Mouse (Mus musculus): ENCODE results near the gene Shisal2a. TPM values are rescaled to one million over a fixed set of nuclear protein-coding genes. Genes with fewer than 3 reads are reported as not detected.

The Shisal2a gene
- polyA plus RNA-seq, 1 experiment from 2014 or later, result 5.6 TPM

DNA sequence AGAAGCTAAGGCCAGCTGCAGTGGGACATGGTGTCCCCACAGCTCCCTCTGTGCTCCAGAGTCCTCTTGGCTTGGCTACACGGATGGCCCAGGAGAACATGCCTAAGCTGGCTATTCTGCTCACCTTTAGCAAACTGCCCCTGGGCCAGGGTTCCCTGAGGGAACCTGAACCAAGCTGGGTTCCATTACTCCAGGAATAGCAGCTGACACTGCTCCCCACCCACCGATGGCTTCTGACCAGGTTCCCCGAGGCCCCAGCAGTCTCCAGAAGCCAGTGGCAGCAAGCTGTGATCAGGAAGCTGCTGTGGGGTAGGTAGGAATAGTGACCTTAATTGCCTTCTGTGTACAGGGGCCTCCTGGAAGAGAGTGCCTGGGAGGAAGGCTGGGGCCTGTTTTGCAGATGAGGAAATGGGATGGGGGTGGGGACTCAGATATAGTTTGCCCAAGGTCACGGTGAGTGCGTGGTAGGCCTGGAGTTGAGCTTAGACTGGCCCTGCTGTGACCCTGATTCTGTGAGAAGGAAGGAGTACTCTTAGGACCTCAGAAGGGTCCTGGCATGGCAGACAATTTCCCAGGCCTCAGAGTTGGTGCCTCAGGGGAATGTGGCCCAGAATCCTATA lies 34.8 kb downstream of the Shisal2a start:
- Histone ChIP-seq H3K36me3 (replicated peaks) (no peaks in the 10 kb centered on the region), H3K4me3 (no peak overlapping the region), H3K9me3 (no peaks in the 10 kb centered on the region), H3K27ac (replicated peaks) (peak overlapping the region; percentile 88), H3K27me3 (replicated peaks; ENCODE audit: low read depth, poor library complexity, severe bottlenecking) (no peaks in the 10 kb centered on the region), H3K4me1 (peaks cover 73% of the 10 kb centered on the region)
- WGBS, result 30% methylated on average over 5 of the region's 5 CpGs
- DNase-seq (ENCODE audit: low spot score), result peak; percentile 68

DNA sequence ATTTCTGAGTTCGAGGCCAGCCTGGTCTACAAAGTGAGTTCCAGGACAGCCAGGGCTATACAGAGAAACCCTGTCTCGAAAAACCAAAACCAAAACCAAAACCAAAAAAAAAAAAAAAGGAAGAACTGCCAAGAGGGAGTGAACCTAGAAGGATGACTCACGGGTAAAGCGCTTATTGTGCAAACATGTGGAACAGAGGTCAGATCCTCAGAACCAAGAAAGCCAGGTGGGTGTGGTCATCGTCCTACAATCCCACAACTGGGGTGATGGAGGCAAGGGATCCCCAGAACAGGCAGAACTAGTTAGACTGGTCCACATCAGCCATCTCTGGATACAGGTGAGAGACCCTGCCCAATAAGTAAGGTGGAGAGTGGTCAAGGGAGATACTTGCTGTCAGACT lies 36.0 kb downstream of the Shisal2a start:
- DNase-seq (ENCODE audit: low spot score), result no peak
- Histone ChIP-seq H3K36me3 (replicated peaks) (no peaks in the 10 kb centered on the region), H3K4me3 (no peak overlapping the region), H3K4me1 (peaks cover 73% of the 10 kb centered on the region), H3K27ac (replicated peaks) (peak overlapping the region; percentile 88), H3K9me3 (no peaks in the 10 kb centered on the region), H3K27me3 (replicated peaks; ENCODE audit: low read depth, poor library complexity, severe bottlenecking) (no peaks in the 10 kb centered on the region)
- WGBS, result 88% methylated on average over 5 of the region's 5 CpGs

DNA sequence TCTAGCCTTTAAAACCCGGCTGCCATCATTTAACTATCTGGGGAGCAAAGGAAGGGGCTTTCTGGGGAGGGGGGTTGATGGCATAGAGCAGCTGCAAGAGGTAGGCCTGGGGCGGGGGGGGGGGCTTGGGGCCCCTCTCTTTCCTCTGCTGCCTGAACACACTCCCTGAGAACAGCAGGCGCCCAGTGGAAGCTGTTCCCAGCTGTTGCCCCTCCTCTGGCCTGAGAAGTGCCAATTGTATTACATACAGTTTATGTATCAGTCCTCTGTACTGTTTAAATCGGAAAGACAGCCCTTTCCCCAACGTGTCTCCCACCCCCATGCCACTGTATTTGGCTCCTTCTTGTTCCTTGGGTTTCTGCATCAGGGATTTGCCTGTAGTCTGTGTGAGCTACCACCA lies 37.3 kb downstream of the Shisal2a start:
- DNase-seq (ENCODE audit: low spot score), result no peak
- Histone ChIP-seq H3K4me1 (peaks cover 64% of the 10 kb centered on the region), H3K27me3 (replicated peaks; ENCODE audit: low read depth, poor library complexity, severe bottlenecking) (no peaks in the 10 kb centered on the region), H3K4me3 (no peak overlapping the region), H3K36me3 (replicated peaks) (0 out of 2 replicates have a peak, but pooled peaks cover 8% of the 10 kb centered on the region), H3K27ac (replicated peaks) (peak overlapping the region; percentile 83), H3K9me3 (no peaks in the 10 kb centered on the region)
- 35% methylated on average over 5 of the region's 5 CpGs for WGBS

DNA sequence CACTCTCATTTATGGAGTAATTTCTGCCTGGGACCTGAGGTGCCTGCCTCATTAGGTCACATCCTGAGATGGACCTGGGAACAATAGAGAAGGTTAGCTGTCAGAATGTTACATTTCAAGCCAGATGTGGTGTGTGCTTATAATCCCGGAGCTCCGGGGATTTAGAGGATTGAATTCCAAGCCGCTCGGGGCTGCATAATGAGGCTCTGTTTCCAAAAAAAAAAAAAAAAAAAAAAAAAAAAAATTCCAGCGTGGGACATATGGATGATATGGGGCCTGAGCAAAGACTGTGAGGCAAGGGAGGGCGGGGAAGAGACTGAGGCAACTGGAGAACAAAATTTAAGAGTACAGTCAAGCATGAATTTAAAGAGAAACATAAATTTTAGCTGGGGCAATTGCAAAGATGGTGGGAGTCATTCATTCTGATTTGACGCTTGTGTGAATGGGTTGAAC lies 38.5 kb downstream of the Shisal2a start:
- Histone ChIP-seq H3K4me1 (peaks cover 54% of the 10 kb centered on the region), H3K36me3 (replicated peaks) (peaks cover 18% of the 10 kb centered on the region), H3K27ac (replicated peaks) (peak overlapping the region; percentile 83), H3K9me3 (no peaks in the 10 kb centered on the region), H3K27me3 (replicated peaks; ENCODE audit: low read depth, poor library complexity, severe bottlenecking) (no peaks in the 10 kb centered on the region), H3K4me3 (no peak overlapping the region)
- 12% methylated on average over 7 of the region's 7 CpGs for WGBS
- DNase-seq (ENCODE audit: low spot score), result peak; percentile 61

DNA sequence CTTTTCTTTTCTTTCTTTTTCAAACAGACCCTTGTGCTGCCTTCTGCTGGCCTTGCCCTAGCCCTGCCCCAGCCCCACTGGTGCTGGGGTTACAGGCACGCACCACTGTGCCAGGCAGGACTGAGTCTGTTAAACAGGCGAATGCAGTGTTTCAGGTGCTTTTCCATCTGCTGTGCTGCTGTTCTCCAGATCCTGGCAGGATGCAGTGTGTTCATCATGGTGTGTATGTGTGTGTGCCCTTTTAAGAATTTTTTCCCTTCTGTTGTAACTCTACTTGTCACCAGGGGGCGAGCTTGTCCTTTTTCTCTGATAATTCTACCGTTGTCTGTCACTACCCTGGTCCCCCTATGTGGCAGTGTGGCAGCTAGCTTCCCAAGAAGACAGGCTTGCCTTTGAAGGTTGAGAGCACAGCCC lies 43.9 kb downstream of the Shisal2a start:
- H3K9me3 ChIP-seq, result no peaks in the 10 kb centered on the region
- H3K36me3 ChIP-seq (replicated peaks), result peaks cover 72% of the 10 kb centered on the region
- DNase-seq (ENCODE audit: low spot score), result peak; percentile 74
- no peak overlapping the region for H3K4me3 ChIP-seq
- peaks cover 21% of the 10 kb centered on the region for H3K4me1 ChIP-seq
- H3K27me3 ChIP-seq (replicated peaks; ENCODE audit: low read depth, poor library complexity, severe bottlenecking), result no peaks in the 10 kb centered on the region
- peak overlapping the region; percentile 16; the same call in 1 of the 2 replicates for H3K27ac ChIP-seq (replicated peaks)
- WGBS, result 15% methylated on average over 4 of the region's 4 CpGs

DNA sequence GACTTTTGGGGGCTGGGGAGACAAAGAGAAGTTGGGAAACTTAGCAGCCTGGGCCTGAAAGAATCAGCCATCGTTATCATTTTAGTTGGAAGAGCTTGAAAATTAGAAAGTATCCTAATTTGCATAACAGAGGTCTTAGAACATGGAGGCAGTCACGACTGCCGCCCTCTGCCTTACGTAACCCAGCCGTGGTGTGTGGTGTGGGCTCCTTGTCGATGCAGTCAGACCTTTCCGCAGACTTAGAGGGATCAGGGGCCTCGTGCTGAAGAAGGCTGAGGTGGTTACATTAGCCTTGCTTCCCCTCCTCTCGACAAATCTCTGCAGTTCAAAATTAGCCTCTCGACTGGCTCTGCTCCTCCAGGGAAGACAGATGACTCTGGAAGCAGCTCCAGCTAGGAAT lies 44.3 kb downstream of the Shisal2a start:
- WGBS, result 70% methylated on average over 10 of the region's 10 CpGs
- Histone ChIP-seq H3K27me3 (replicated peaks; ENCODE audit: low read depth, poor library complexity, severe bottlenecking) (no peaks in the 10 kb centered on the region), H3K4me3 (no peak overlapping the region), H3K27ac (replicated peaks) (peak overlapping the region; percentile 16; the same call in 1 of the 2 replicates), H3K9me3 (no peaks in the 10 kb centered on the region), H3K4me1 (peaks cover 16% of the 10 kb centered on the region), H3K36me3 (replicated peaks) (peaks cover 77% of the 10 kb centered on the region)
- DNase-seq (ENCODE audit: low spot score), result no peak

DNA sequence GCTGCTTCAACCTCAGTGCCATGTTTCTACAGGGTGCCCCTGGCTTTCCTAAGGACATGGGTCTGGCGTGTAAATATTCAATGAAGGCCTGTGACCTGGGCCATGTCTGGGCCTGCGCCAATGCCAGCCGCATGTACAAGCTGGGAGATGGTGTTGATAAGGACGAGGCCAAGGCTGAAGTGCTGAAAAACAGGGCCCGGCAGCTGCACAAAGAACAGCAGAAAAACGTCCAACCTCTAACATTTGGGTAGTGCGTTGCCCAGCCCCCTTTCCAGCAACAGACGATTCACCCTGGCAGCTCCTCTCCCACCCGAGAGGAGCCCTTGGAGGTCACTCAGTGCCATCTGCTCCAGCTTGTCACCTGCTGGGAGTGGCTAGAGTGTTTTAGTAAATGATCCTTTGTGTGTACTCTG lies 44.8 kb downstream of the Shisal2a start:
- Histone ChIP-seq H3K4me1 (peaks cover 16% of the 10 kb centered on the region), H3K27me3 (replicated peaks; ENCODE audit: low read depth, poor library complexity, severe bottlenecking) (no peaks in the 10 kb centered on the region), H3K36me3 (replicated peaks) (peaks cover 82% of the 10 kb centered on the region), H3K4me3 (no peak overlapping the region), H3K9me3 (no peaks in the 10 kb centered on the region), H3K27ac (replicated peaks) (peak overlapping the region; percentile 20; the same call in 1 of the 2 replicates)
- DNase-seq (ENCODE audit: low spot score), result no peak
- WGBS, result 75% methylated on average over 9 of the region's 9 CpGs

DNA sequence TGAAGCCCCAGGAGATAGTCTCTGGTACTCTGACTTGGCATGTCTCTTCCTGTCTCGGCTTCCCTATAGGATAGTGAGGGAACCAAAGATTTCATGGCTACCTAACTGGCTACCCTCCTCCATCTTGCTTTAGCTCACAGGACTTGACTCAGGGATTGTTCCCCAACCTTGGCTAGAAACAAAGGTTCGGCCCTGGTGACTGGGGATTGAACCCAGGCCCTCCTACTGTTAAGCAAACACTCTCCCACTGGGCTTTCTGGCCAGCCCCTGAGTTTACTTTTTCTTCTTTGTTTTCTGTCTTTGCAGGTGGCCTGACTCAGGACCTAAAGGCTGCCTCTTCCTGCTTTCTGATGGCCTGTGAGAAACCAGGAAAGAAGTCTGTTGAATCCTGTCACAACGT lies 45.3 kb downstream of the Shisal2a start:
- no peaks in the 10 kb centered on the region for H3K27me3 ChIP-seq (replicated peaks; ENCODE audit: low read depth, poor library complexity, severe bottlenecking)
- no peak overlapping the region for H3K4me3 ChIP-seq
- 50% methylated on average over 3 of the region's 3 CpGs for WGBS
- DNase-seq (ENCODE audit: low spot score), result no peak
- H3K27ac ChIP-seq (replicated peaks), result peak overlapping the region; percentile 20; the same call in 1 of the 2 replicates
- H3K36me3 ChIP-seq (replicated peaks), result peaks cover 87% of the 10 kb centered on the region
- H3K9me3 ChIP-seq, result no peaks in the 10 kb centered on the region
- peaks cover 16% of the 10 kb centered on the region for H3K4me1 ChIP-seq

DNA sequence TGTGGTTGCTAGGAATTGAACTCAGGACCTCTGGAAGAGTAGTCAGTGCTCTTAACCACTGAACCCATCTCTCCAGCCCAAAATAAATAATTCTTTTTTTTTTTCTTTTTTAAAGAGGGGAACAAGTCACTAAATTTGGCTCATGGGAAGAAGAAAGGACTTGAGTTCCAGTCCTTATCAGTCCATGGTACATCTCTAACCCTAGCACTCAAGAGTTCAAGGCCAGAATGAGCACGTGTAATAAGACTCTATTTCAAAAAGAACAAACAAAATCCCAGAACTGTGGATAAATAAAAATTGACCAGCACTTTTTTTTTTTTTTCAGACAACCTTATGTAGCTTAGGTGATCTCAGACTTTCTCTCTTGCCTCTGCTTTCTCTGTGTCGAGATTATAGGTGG lies 46.4 kb downstream of the Shisal2a start:
- DNase-seq (ENCODE audit: low spot score), result no peak
- Histone ChIP-seq H3K27ac (replicated peaks) (no peak overlapping the region), H3K4me3 (no peak overlapping the region), H3K4me1 (peaks cover 16% of the 10 kb centered on the region), H3K27me3 (replicated peaks; ENCODE audit: low read depth, poor library complexity, severe bottlenecking) (no peaks in the 10 kb centered on the region), H3K9me3 (no peaks in the 10 kb centered on the region), H3K36me3 (replicated peaks) (peaks cover 96% of the 10 kb centered on the region)
- whole genome bisulfite sequencing, result 79% methylated on average over 2 of the region's 2 CpGs

DNA sequence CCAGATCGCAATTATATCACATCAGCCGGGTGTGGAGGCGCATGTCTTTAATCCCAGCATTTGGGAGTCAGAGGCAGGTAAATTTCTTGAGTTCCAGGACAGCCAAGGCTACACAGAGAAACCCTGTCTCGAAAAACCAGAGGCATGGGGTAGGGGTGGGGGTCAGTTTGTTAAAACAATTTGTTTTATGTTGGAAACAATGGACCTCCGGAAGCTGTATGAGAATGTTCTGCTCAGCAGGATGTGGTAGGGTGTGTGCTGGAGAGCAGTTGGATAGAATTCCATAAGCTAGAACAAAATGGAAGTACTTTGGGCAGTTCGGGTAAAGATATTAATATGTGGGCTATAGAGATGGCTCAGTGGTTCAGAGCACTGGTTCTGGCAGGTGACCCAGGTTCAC lies 47.7 kb downstream of the Shisal2a start:
- no peak for DNase-seq (ENCODE audit: low spot score)
- WGBS, result 92% methylated on average over 6 of the region's 6 CpGs
- Histone ChIP-seq H3K27me3 (replicated peaks; ENCODE audit: low read depth, poor library complexity, severe bottlenecking) (no peaks in the 10 kb centered on the region), H3K36me3 (replicated peaks) (peaks cover 100% of the 10 kb centered on the region), H3K9me3 (no peaks in the 10 kb centered on the region), H3K4me3 (no peak overlapping the region), H3K27ac (replicated peaks) (no peak overlapping the region), H3K4me1 (peaks cover 16% of the 10 kb centered on the region)

DNA sequence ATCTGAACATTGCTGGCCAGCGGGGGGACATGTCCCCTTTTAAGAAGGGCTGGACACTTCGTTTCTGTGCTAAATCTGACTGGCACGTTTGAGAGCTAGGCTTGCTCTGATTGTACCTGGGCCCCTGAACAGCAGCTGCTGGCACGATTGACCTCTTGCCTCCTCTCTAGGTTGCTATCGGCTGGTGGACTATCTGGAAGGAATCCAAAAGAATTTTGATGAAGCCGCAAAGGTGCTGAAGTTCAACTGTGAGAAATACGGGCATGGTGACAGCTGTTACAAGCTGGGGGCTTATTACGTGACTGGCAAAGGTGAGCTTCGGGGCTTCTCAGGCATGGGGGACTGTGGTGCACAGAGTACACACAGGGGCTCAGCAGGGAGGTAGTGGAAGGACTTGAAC lies 51.1 kb downstream of the Shisal2a start:
- DNase-seq (ENCODE audit: low spot score), result no peak
- Histone ChIP-seq H3K36me3 (replicated peaks) (peaks cover 77% of the 10 kb centered on the region), H3K27me3 (replicated peaks; ENCODE audit: low read depth, poor library complexity, severe bottlenecking) (no peaks in the 10 kb centered on the region), H3K27ac (replicated peaks) (no peak overlapping the region), H3K4me1 (peaks cover 12% of the 10 kb centered on the region), H3K9me3 (no peaks in the 10 kb centered on the region), H3K4me3 (no peak overlapping the region)
- 93% methylated on average over 9 of the region's 9 CpGs for WGBS

DNA sequence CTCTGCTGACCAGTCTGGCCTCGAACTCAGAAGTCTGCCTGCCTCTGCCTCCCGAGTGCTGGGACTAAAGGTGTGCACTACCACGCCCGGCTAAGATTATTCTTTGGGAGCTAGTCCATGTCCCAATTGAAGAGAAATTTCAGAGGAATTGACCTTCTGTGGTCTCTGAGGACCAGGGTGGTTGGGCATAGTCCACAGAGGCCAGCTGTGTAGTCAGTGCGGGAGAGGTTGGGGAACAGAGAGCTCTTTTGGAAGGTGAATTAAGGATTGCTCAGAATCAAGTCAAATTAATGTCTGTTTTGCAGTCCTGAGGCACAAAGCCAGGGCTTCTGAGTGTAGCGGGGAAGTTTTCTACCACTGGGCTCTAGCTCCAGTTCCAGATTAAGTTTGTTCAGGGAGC lies 53.3 kb downstream of the Shisal2a start:
- WGBS, result 94% methylated on average over 6 of the region's 6 CpGs
- no peaks in the 10 kb centered on the region for H3K9me3 ChIP-seq
- no peak overlapping the region for H3K27ac ChIP-seq (replicated peaks)
- H3K36me3 ChIP-seq (replicated peaks), result peaks cover 55% of the 10 kb centered on the region
- H3K4me3 ChIP-seq, result no peak overlapping the region
- DNase-seq (ENCODE audit: low spot score), result no peak
- no peaks in the 10 kb centered on the region for H3K27me3 ChIP-seq (replicated peaks; ENCODE audit: low read depth, poor library complexity, severe bottlenecking)
- peaks cover 12% of the 10 kb centered on the region for H3K4me1 ChIP-seq

DNA sequence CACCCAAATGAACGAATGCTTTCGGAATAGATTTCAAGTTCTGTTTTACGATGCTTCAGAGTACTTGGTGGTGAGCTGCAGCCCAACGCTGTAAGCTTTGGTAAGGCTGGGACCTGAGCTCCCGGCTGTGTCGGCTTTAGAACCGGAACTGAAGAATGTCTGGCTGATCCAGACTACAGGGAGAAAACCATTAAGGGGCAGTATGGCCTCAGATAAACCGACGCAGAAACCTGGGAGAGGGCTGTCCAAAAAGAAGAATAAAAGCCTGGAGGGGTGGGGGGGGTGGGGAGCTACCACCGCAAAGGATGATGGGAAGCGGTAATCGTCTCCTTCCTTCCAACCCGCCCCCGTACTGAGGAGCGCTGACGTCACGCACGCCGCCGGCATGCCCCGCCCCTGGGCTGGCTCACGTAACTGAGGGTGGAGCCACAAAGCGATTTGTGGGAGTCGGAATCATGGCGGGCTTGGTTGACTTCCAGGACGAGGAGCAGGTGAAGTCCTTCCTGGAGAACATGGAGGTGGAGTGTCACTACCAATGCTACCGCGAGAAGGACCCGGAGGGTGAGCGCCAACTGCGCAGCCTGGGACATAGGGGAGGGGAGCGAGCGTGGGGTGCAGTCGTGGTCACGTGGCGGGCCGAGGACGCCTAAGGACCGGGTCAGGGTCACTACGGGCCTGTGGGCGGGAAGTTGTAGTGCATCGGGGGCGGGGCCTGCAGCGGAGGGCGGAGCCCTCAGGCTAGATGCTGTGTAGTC lies 55.2 kb downstream of the Shisal2a start, which contains the start of gene Coa7:
Gene Coa7, plus strand, starts transcription at position 411 of the 755 bp plus-strand sequence.
- H3K27ac ChIP-seq (replicated peaks), result peak within 1 kb of the TSS; percentile 86
- no peaks in the 10 kb centered on the region for H3K27me3 ChIP-seq (replicated peaks; ENCODE audit: low read depth, poor library complexity, severe bottlenecking)
- peaks cover 36% of the 10 kb centered on the region for H3K36me3 ChIP-seq (replicated peaks)
- peak; percentile 98 for DNase-seq (ENCODE audit: low spot score)
- WGBS, result 2% methylated on average over 45 of the region's 45 CpGs
- peak within 1 kb of the TSS; percentile 70 for H3K4me3 ChIP-seq
- H3K4me1 ChIP-seq, result peaks cover 12% of the 10 kb centered on the region
- no peaks in the 10 kb centered on the region for H3K9me3 ChIP-seq
